Mouse (Mus musculus) kidney, adult 2 months (tissue): Measurements from ENCODE around the gene Rbl2. TPM values are rescaled to one million over a fixed set of nuclear protein-coding genes. Genes with fewer than 3 reads are reported as not detected.
A peak's percentile ranks its signal among the peaks of the same experiment; 100 is the strongest.

Experiments
- DNase-seq: peaks from one replicate; pipeline ENCODE4 v3.0.0; 2021
- H3K27ac ChIP-seq: fragments of 200-500 bp; 2 replicates; pipeline ENCODE4 v1.5.1; 2012; ENCODE audit warnings: low read depth, low read length, control low read depth, inconsistent platforms; ENCODE audit not compliant: insufficient read depth
- H3K27me3 ChIP-seq: fragments of 200-500 bp; replicated peaks from 2 replicates; pipeline ENCODE4 v1.6.1; 2012; ENCODE audit warnings: mild to moderate bottlenecking, moderate library complexity, low read length, inconsistent platforms; ENCODE audit not compliant: control insufficient read depth, insufficient read depth
- H3K36me3 ChIP-seq: fragments of 200-500 bp; 2 replicates; pipeline ENCODE4 v1.6.1; 2012; ENCODE audit warnings: mild to moderate bottlenecking, moderate library complexity, low read length, inconsistent platforms; ENCODE audit not compliant: control insufficient read depth, insufficient read depth
- H3K4me1 ChIP-seq: fragments of 200-500 bp; 2 replicates; pipeline ENCODE4 v1.6.1; 2011; ENCODE audit warnings: low read length; ENCODE audit not compliant: control insufficient read depth, insufficient read depth
- H3K4me3 ChIP-seq: fragments of 200-500 bp; 2 replicates; pipeline ENCODE4 v1.5.1; 2011; ENCODE audit warnings: mild to moderate bottlenecking, low read depth, low read length, control low read depth; ENCODE audit not compliant: insufficient read depth
- CTCF ChIP-seq: fragments of 200-500 bp; conservative IDR thresholded peaks from 2 replicates; pipeline ENCODE4 v1.5.1; 2011; ENCODE audit warnings: low read depth, mild to moderate bottlenecking, control low read depth, low read length, moderate library complexity, mixed read lengths; ENCODE audit not compliant: insufficient read depth, insufficient read length
- POLR2A ChIP-seq: fragments of 200-500 bp; IDR thresholded peaks from one replicate; pipeline ENCODE4 v1.6.1; 2011; ENCODE audit warnings: low read depth, low read length, control low read depth
- WGBS: fragments of 180-500 bp; shearing (Covaris S2); methylation state at CpG from one replicate; pipeline ENCODE4 v1.1.7; 2018; 5-methylcytosine and 5-hydroxymethylcytosine counted together
- polyA plus RNA-seq: library from polyadenylated mRNA; depleted of rRNA; stranded (reverse); fragments of >200 nt; gene quantifications from 2 replicates; pipeline ENCODE4 v1.2.3, GENCODE M21; 2012

Rbl2 gene
- polyA plus RNA-seq, 1 experiment: 38.1 TPM

- 31% methylated on average over 3 of the region's 3 CpGs for WGBS
- TF ChIP-seq CTCF: no peak
- no peak for TF ChIP-seq POLR2A
- Histone ChIP-seq H3K4me3 (no peak overlapping the region), H3K4me1 (no peaks in the 10 kb centered on the region), H3K27me3 (no peaks in the 10 kb centered on the region), H3K36me3 (peaks cover 2% of the 10 kb centered on the region; the same call in 1 of the 2 replicates), H3K27ac (no peak overlapping the region)
- no peak for DNase-seq
Observed at GRCm38 (mm10) chr8:91056848-91057247, 13.0 kb upstream of the Rbl2 start.

- DNase-seq: peak; percentile 12
- no peaks in the 10 kb centered on the region for H3K27me3 ChIP-seq
- H3K4me1 ChIP-seq: no peaks in the 10 kb centered on the region
- H3K4me3 ChIP-seq: no peak overlapping the region
- H3K27ac ChIP-seq: no peak overlapping the region
- H3K36me3 ChIP-seq: no peaks in the 10 kb centered on the region
- TF ChIP-seq POLR2A (no peak), CTCF (no peak)
Observed at GRCm38 (mm10) chr8:91059086-91059578, 10.7 kb upstream of the Rbl2 start.

- peak; percentile 60 for DNase-seq
- no peak for TF ChIP-seq CTCF
- TF ChIP-seq POLR2A: no peak
Observed at GRCm38 (mm10) chr8:91059884-91060510, 9.9 kb upstream of the Rbl2 start.

GRCm38 (mm10) chr8:91060555-91061471 is 9.0 kb upstream of the Rbl2 start:
- TF ChIP-seq POLR2A: no peak
- no peaks in the 10 kb centered on the region for H3K36me3 ChIP-seq
- no peaks in the 10 kb centered on the region for H3K4me1 ChIP-seq
- H3K4me3 ChIP-seq: no peak overlapping the region
- peak; percentile 15 for DNase-seq
- H3K27ac ChIP-seq: no peak overlapping the region
- no peaks in the 10 kb centered on the region for H3K27me3 ChIP-seq
- WGBS: 84% methylated on average over 19 of the region's 19 CpGs

More at GRCm38 (mm10) chr8:91059884-91060510, 9.9 kb upstream of the Rbl2 start:
- H3K36me3 ChIP-seq: no peaks in the 10 kb centered on the region
- 77% methylated on average over 7 of the region's 7 CpGs for WGBS
- no peak overlapping the region for H3K27ac ChIP-seq
- no peaks in the 10 kb centered on the region for H3K4me1 ChIP-seq
- no peak overlapping the region for H3K4me3 ChIP-seq
- H3K27me3 ChIP-seq: no peaks in the 10 kb centered on the region

DNA sequence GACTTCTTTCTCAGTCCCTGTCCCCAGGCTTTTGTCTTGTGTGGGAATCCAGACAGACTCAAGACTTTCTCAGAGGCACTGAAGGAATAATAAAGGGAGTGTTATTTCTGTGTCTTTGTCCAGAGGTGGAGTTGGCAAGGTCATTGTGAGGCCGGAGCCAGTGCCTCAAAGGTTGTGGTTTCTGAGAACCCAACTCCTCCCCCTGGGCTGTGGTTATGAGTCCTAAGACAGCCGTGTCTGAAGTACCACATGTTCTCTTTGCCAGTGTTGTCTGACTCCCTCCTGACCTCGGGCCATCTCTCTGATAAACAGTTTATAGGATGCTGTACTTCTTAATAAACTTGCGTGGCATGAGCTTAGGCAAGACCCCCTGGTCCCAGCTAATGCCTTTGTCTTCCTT is 4.7 kb upstream of the Rbl2 start:
- H3K27ac ChIP-seq: no peak overlapping the region
- no peaks in the 10 kb centered on the region for H3K27me3 ChIP-seq
- TF ChIP-seq POLR2A (no peak), CTCF (no peak)
- no peaks in the 10 kb centered on the region for H3K36me3 ChIP-seq
- H3K4me3 ChIP-seq: no peak overlapping the region
- H3K4me1 ChIP-seq: peaks cover 5% of the 10 kb centered on the region; the same call in 1 of the 2 replicates
- no peak for DNase-seq
- WGBS: 61% methylated on average over 4 of the region's 4 CpGs

GRCm38 (mm10) chr8:91069407-91069806 is 450 bp upstream of the Rbl2 start:
- Histone ChIP-seq H3K27me3 (no peaks in the 10 kb centered on the region), H3K27ac (peak overlapping the region; percentile 57), H3K36me3 (no peaks in the 10 kb centered on the region), H3K4me3 (peak overlapping the region; percentile 23), H3K4me1 (peaks cover 7% of the 10 kb centered on the region)
- 9% methylated on average over 10 of the region's 10 CpGs for WGBS
- no peak for DNase-seq
- no peak for TF ChIP-seq POLR2A
- no peak for TF ChIP-seq CTCF

DNA sequence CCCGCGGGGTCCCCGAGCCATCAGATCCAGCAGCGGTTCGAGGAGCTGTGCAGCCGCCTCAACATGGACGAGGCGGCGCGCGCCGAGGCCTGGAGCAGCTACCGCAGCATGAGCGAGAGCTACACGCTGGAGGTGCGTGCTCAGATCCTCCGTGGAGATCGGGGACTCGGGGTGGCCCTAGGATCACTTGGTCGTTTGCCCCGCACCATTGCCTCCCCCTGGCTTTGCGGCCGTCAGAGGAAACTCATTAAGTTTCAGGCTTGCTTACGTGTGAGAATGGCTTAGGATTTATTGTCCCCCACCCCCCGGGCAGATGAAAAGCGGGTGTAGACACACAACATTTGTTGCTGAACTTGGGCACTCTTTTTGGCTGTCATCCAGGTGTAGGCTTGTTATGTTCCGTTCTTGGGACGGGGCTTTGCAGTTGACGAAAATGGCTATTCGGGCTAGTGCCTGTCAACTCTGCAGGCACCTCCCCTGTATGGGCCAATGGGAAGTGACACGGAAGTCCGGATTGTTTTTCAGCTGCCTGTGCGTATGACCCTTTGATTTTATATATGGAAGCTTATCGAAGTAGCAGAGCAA is 510 bp downstream of the Rbl2 start:
- DNase-seq: peak; percentile 95
- TF ChIP-seq CTCF: no peak
- no peak for TF ChIP-seq POLR2A
- Histone ChIP-seq H3K36me3 (no peaks in the 10 kb centered on the region), H3K4me1 (peaks cover 7% of the 10 kb centered on the region), H3K27me3 (no peaks in the 10 kb centered on the region), H3K27ac (peak overlapping the region; percentile 92), H3K4me3 (peak overlapping the region; percentile 89)
- WGBS: under 1% methylated on average over 34 of the region's 34 CpGs
